Mouse (Mus musculus) ovary, adult 2 months (tissue): ENCODE results near the gene Gm45837. TPM values are rescaled to one million over a fixed set of nuclear protein-coding genes. Genes with fewer than 3 reads are reported as not detected.

Experiments used
- polyA plus RNA-seq: library from polyadenylated mRNA; depleted of rRNA; stranded (reverse); fragments of >200 nt; gene quantifications from 2 replicates; pipeline ENCODE4 v1.2.3, GENCODE M21; 2012; rRNA removed

Gm45837 gene
- polyA plus RNA-seq = 0.70 and 0.93 TPM in 2 replicates

DNA sequence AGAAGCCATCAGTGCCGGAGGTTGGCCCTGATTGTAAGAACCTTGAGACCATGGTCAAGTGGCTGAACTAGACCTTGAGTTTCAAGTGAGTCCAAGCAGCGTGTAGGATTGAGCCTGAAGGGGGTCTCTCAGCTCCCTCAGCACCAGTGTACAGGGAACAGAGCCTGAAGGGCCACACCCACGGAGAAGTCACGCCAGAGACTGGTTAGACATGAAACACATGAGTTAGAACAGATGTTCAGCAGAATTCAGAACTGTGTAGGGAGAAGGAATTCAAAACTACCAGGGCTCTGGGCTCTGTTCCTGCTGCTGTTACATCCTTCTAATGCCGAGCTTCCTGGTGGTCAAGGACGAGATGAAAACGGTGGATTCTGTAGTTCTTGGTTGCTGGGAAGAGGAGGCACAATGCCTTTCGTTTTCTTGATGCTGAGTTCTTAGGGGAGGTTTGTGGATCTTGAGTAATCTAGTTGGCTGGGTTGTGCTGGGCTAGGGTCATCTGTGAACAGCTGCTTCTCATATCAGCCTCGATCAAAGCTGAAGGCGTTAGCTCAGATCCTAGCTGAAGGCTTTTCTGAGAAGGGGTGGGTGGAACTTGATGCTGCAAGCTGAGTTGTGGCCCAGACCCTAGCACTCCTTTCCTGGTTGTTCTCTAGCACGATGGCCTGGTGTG, at the start of gene Gm45837:
Gene Gm45837, plus strand, starts transcription at position 620 of the 670 bp plus-strand sequence.

DNA sequence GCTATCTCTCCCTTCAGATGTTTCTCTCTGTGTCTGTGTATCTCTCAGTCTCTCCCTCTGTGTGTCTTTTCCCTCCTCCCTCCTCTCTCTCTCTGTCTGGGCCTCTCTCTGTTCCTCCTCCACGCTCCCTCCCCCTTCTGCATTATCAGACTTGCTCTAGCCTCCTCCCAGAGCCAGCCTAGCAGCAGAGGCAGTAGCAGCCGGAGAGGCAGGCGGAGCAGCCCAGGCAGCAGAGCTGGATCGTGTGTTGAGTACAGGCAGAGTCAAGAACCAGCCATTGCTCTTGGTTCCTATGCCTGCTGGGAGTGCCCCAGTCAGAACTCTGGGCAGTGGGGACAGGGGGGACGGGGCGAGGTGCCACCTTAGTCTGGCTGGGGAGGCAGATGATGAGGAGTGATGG, 10.8 kb downstream of the Gm45837 start, which contains the start of gene Pde2a:
Gene Pde2a, plus strand, starts transcription at position 163 of the 400 bp plus-strand sequence.

Other genes starting within 250 kb of the Gm45837 start
- gene Atg16l2, start 108.6 kb upstream of the Gm45837 start, polyA plus RNA-seq = 44.4 and 44.9 TPM in 2 replicates
- gene Stard10, start 93.8 kb upstream of the Gm45837 start, polyA plus RNA-seq = 50.9 and 57.7 TPM in 2 replicates
- 138 and 141 TPM in 2 replicates for gene Arap1, start 62.8 kb upstream of the Gm45837 start, polyA plus RNA-seq
- gene Pde2a, start 10.8 kb downstream of the Gm45837 start, polyA plus RNA-seq = 16.7 and 17.2 TPM in 2 replicates
- 0.18 and 0.25 TPM in 2 replicates for gene Art2b, start 174.7 kb downstream of the Gm45837 start, polyA plus RNA-seq